Mouse (Mus musculus) C2C12 (cell line): ENCODE results near the gene AC134908.4.

Experiments used
- CEBPB ChIP-seq: IDR thresholded peaks from one replicate; pipeline ENCODE4 v1.6.1; 2011; ENCODE audit warnings: low read depth, mild to moderate bottlenecking, control low read depth, moderate library complexity
- CTCF ChIP-seq: IDR thresholded peaks from one replicate; pipeline ENCODE4 v1.5.1; 2011; ENCODE audit not compliant: control insufficient read depth, insufficient read depth, insufficient read length
- MAX ChIP-seq: IDR thresholded peaks from one replicate; pipeline ENCODE4 v1.6.1; 2011; ENCODE audit warnings: mild to moderate bottlenecking, control low read depth
- MYOD1 ChIP-seq: IDR thresholded peaks from one replicate; pipeline ENCODE4 v1.6.1; 2011; ENCODE audit warnings: low read depth; ENCODE audit not compliant: control insufficient read depth, insufficient read length
- MYOG ChIP-seq: IDR thresholded peaks from one replicate; pipeline ENCODE4 v1.6.1; 2011; ENCODE audit not compliant: control insufficient read depth, insufficient read length; ENCODE audit errors: extremely low read depth
- USF1 ChIP-seq: IDR thresholded peaks from one replicate; pipeline ENCODE4 v1.6.1; 2011; ENCODE audit warnings: low read depth, mild to moderate bottlenecking, control low read depth, moderate library complexity

DNA sequence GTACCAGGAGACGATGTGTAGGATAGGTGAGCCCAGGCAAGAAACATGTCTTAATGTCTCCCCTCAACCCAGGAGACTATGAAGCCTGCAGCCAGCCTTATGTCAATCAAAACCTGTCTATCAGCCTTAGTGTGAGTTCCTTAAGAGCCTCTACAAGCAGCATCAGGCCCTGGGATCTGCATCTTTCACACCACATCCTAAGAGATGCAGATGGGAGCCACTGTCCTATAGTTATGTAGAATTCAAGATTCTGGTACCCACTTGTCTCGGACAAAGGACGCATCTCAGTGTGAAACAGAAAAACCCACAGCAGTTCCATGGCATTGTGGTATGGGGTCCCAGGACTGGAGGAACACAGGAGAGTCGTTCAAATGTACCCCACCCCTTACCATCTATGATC, 40.4 kb downstream of the AC134908.4 start:
- no peak for TF ChIP-seq USF1
- no peak for TF ChIP-seq CTCF
- no peak for TF ChIP-seq CEBPB
- no peak for TF ChIP-seq MYOG
- TF ChIP-seq MAX = no peak
- no peak for TF ChIP-seq MYOD1
